Mouse (Mus musculus) thymus, adult 2 months (tissue): Measurements from ENCODE around the gene Adra1d. TPM values are rescaled to one million over a fixed set of nuclear protein-coding genes. Genes with fewer than 3 reads are reported as not detected.

Experiments used
- DNase-seq: peaks from one replicate; pipeline ENCODE4 v3.0.0; 2021
- H3K27ac ChIP-seq: fragments of 200-500 bp; 2 replicates; pipeline ENCODE4 v1.5.1; 2012; ENCODE audit warnings: low read length, control low read depth; ENCODE audit not compliant: control insufficient read depth, insufficient read depth
- H3K27me3 ChIP-seq: fragments of 200-500 bp; 2 replicates; pipeline ENCODE4 v1.6.1; 2012; ENCODE audit warnings: mild to moderate bottlenecking, low read length, moderate library complexity, mixed read lengths; ENCODE audit not compliant: control insufficient read depth, insufficient read depth
- H3K36me3 ChIP-seq: fragments of 200-500 bp; 2 replicates; pipeline ENCODE4 v1.6.1; 2012; ENCODE audit warnings: mild to moderate bottlenecking, low read length, moderate library complexity; ENCODE audit not compliant: control insufficient read depth, insufficient read depth
- H3K4me1 ChIP-seq: fragments of 200-500 bp; replicated peaks from 2 replicates; pipeline ENCODE4 v1.6.1; 2012; ENCODE audit warnings: low read length; ENCODE audit not compliant: control insufficient read depth, insufficient read depth
- H3K4me3 ChIP-seq: fragments of 200-500 bp; 2 replicates; pipeline ENCODE4 v1.5.1; 2012; ENCODE audit warnings: mild to moderate bottlenecking, low read length, control low read depth, moderate library complexity; ENCODE audit not compliant: control insufficient read depth, insufficient read depth
- CTCF ChIP-seq: fragments of 200-500 bp; IDR thresholded peaks from 2 replicates; pipeline ENCODE4 v1.5.1; 2012; ENCODE audit warnings: mild to moderate bottlenecking, control low read depth, low read length, moderate library complexity, borderline replicate concordance; ENCODE audit not compliant: control insufficient read depth, poor library complexity, insufficient read depth; ENCODE audit errors: extremely low read depth
- POLR2A ChIP-seq: fragments of 200-500 bp; IDR thresholded peaks from 2 replicates; pipeline ENCODE4 v1.6.1; 2012; ENCODE audit warnings: mild to moderate bottlenecking, low read length, control low read depth, moderate library complexity; ENCODE audit not compliant: control insufficient read depth, poor library complexity, insufficient read depth; ENCODE audit errors: extremely low read depth
- WGBS: fragments of 180-500 bp; shearing (Covaris S2); methylation state at CpG from one replicate; pipeline ENCODE4 v1.1.7; 2018; 5-methylcytosine and 5-hydroxymethylcytosine counted together
- polyA plus RNA-seq: library from polyadenylated mRNA; depleted of rRNA; stranded (reverse); fragments of >200 nt; gene quantifications from 2 replicates; pipeline ENCODE4 v1.2.3, GENCODE M21; 2012

Adra1d gene
- polyA plus RNA-seq, 1 experiment = 1.3 TPM

DNA sequence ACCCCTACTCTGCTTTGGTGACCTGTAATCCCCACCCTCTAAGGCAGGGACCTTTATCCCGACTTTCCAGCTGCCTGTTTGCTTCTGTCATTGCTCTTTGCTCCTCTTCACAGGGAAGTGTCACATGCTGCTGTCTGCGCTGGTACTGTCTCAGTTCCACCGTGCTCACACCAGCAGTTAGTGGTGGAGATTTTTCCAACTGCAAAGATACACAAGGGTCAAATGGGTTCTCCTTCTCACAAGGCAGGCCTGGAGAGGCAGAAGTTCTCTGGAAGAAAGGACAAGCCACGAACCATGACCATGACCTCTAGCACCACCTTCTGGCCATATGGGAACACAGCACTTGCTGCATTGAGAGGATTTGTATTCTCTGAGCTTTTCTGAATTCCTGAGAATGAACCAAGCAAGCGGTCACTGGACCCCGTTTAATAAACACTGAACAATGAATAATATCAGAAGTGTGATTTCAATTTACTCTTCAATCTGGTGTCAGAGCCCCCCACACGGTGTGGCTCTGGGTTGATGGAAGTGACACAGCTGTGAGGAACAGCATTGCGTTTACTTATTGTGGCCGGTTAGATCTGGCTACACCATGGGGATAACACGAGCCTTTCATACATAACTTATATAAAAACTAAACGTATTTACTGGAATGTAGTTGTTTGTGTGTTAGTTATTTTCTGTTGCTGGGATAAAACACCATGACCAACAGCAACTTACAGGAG, 32.0 kb downstream of the Adra1d start:
- TF ChIP-seq CTCF = no peak; the same call in 1 of the 2 replicates
- no peak for TF ChIP-seq POLR2A
- H3K36me3 ChIP-seq = no peaks in the 10 kb centered on the region
- no peak overlapping the region for H3K27ac ChIP-seq
- no peaks in the 10 kb centered on the region for H3K27me3 ChIP-seq
- H3K4me1 ChIP-seq = no peaks in the 10 kb centered on the region
- 41% methylated on average over 11 of the region's 11 CpGs for WGBS
- peak; percentile 52 for DNase-seq
- H3K4me3 ChIP-seq = no peak overlapping the region

GRCm38 (mm10) chr2:131527061-131527460, 35.0 kb downstream of the Adra1d start:
- peak; percentile 54 for DNase-seq
- H3K4me1 ChIP-seq = peaks cover 2% of the 10 kb centered on the region; the same call in 1 of the 2 replicates
- no peak overlapping the region for H3K4me3 ChIP-seq
- H3K27ac ChIP-seq = no peak overlapping the region
- 38% methylated on average over 3 of the region's 3 CpGs for WGBS
- no peaks in the 10 kb centered on the region for H3K36me3 ChIP-seq
- TF ChIP-seq POLR2A (no peak), CTCF (no peak)
- H3K27me3 ChIP-seq = no peaks in the 10 kb centered on the region

DNA sequence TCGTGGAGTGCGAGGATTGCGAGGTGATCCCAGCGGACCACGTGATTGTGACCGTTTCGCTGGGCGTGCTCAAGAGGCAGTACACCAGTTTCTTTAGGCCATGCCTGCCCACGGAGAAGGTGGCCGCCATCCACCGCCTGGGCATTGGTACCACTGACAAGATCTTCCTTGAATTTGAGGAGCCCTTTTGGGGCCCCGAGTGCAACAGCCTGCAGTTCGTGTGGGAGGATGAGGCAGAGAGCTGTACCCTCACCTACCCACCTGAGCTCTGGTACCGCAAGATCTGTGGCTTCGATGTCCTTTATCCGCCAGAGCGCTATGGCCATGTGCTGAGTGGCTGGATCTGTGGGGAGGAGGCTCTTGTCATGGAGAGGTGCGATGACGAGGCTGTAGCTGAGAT, 41.3 kb downstream of the Adra1d start:
- H3K4me1 ChIP-seq = peaks cover 2% of the 10 kb centered on the region; the same call in 1 of the 2 replicates
- H3K27ac ChIP-seq = no peak overlapping the region
- H3K27me3 ChIP-seq = no peaks in the 10 kb centered on the region
- 97% methylated on average over 19 of the region's 19 CpGs for WGBS
- TF ChIP-seq CTCF (no peak), POLR2A (no peak)
- DNase-seq = no peak
- no peak overlapping the region for H3K4me3 ChIP-seq
- no peaks in the 10 kb centered on the region for H3K36me3 ChIP-seq

GRCm38 (mm10) chr2:131518790-131519189, 43.3 kb downstream of the Adra1d start:
- no peak overlapping the region for H3K27ac ChIP-seq
- H3K4me1 ChIP-seq = no peaks in the 10 kb centered on the region
- 84% methylated on average over 3 of the region's 3 CpGs for WGBS

DNA sequence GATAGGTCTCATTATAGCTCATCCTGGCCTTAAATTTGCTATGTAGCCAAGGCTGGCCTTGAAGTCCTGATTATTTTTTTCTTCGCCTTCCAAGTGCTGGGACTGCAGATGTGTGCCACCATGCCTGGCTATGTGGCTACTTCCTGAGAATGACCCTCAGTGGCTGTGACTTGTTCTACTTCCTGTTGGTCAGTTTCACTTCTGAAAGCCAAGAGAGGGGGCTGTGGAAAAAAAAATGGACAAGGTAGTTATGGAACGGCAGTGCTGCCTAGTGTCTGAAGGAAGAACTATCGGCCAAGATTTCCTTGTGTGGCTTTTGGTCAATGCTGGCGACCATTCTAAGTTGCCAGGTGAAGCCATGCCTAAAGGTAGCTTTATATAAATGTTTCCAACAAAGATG, 44.5 kb downstream of the Adra1d start:
- TF ChIP-seq POLR2A (no peak), CTCF (no peak)
- Histone ChIP-seq H3K27me3 (no peaks in the 10 kb centered on the region), H3K4me3 (no peak overlapping the region), H3K27ac (no peak overlapping the region), H3K4me1 (no peaks in the 10 kb centered on the region), H3K36me3 (no peaks in the 10 kb centered on the region)
- DNase-seq = no peak
- 98% methylated on average over 4 of the region's 4 CpGs for WGBS

More at GRCm38 (mm10) chr2:131518790-131519189, 43.3 kb downstream of the Adra1d start:
- no peaks in the 10 kb centered on the region for H3K27me3 ChIP-seq
- no peaks in the 10 kb centered on the region for H3K36me3 ChIP-seq
- TF ChIP-seq POLR2A = no peak
- TF ChIP-seq CTCF = no peak
- H3K4me3 ChIP-seq = no peak overlapping the region
- DNase-seq = no peak

DNA sequence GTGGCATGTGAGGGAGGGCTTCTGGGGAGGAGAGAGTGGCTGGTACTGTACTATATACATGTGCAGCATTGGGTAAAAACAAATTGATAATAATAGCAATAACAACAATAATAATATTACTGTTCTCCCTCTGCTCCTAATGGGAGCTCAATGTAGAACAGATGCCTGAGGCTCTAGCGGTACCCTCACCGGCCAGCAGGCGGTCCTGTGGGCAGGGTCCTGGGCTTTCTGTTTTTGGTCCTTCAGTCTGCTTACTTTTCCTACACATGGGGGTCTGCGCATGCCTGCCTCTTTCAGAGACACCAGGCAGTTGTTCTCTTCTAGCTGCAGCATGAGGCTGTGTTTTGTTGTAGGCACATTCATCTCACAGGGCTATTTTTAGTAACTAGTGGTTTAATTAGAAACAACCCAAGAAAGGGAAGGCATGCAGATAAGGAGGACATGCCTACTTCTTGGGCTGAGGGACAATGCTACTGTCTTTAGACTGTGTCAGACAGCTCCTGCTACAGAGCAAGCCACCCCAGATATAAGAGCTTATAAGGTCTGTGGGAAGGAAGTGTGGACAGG, 47.9 kb downstream of the Adra1d start:
- H3K4me3 ChIP-seq = no peak overlapping the region

GRCm38 (mm10) chr2:131513477-131513876, 48.6 kb downstream of the Adra1d start:
- no peak overlapping the region for H3K27ac ChIP-seq
- 70% methylated on average over 2 of the region's 2 CpGs for WGBS
- no peaks in the 10 kb centered on the region for H3K27me3 ChIP-seq
- H3K4me1 ChIP-seq = peaks cover 10% of the 10 kb centered on the region
- H3K36me3 ChIP-seq = no peaks in the 10 kb centered on the region
- no peak for DNase-seq
- TF ChIP-seq POLR2A = no peak
- no peak for TF ChIP-seq CTCF
- H3K4me3 ChIP-seq = no peak overlapping the region

More for the DNA sequence above, 47.9 kb downstream of the Adra1d start:
- WGBS = 93% methylated on average over 4 of the region's 4 CpGs
- Histone ChIP-seq H3K36me3 (no peaks in the 10 kb centered on the region), H3K27me3 (no peaks in the 10 kb centered on the region), H3K27ac (no peak overlapping the region), H3K4me1 (peaks cover 5% of the 10 kb centered on the region)
- TF ChIP-seq CTCF (no peak), POLR2A (no peak)
- DNase-seq = no peak
